Mouse (Mus musculus) urinary bladder, adult 18-20 months (tissue): ENCODE measurements around the gene Ap1m1.

Experiments used
- DNase-seq, 2 experiments: peaks; one replicate each; pipeline ENCODE4 v3.0.0; 2022; ENCODE audit warnings: low spot score in 2 of 2, mixed read lengths in 2 of 2

Gene Ap1m1

GRCm38 (mm10) chr8:72293309-72293708 lies 53.5 kb downstream of the Ap1m1 start:
- DNase-seq, result no peak

- DNase-seq, result no peak
Measured at GRCm38 (mm10) chr8:72295125-72295524, 55.3 kb downstream of the Ap1m1 start.

GRCm38 (mm10) chr8:72295679-72296078 lies 55.9 kb downstream of the Ap1m1 start:
- peak in 1 of 2 experiments; percentile 63 for DNase-seq

- no peak for DNase-seq
Measured at GRCm38 (mm10) chr8:72296561-72296960, 56.7 kb downstream of the Ap1m1 start.

GRCm38 (mm10) chr8:72298928-72299327 lies 59.1 kb downstream of the Ap1m1 start:
- no peak for DNase-seq

- no peak for DNase-seq
Measured at GRCm38 (mm10) chr8:72300654-72301400, 61.0 kb downstream of the Ap1m1 start.

- no peak for DNase-seq
Measured at GRCm38 (mm10) chr8:72301497-72301896, 61.7 kb downstream of the Ap1m1 start.

GRCm38 (mm10) chr8:72302986-72303612 lies 63.3 kb downstream of the Ap1m1 start:
- DNase-seq, result no peak

GRCm38 (mm10) chr8:72303633-72304032 lies 63.8 kb downstream of the Ap1m1 start:
- DNase-seq, result peak; percentile 14 to 78

- DNase-seq, result no peak
Measured at GRCm38 (mm10) chr8:72305210-72305905, 65.5 kb downstream of the Ap1m1 start, which contains the start of gene Gm10282. Gene Gm10282 (minus strand): TSS chr8:72305260.

GRCm38 (mm10) chr8:72306913-72307312 lies 67.1 kb downstream of the Ap1m1 start:
- DNase-seq, result no peak
